ENCODE assay signal across 8 mouse cellular contexts in the genomic region with DNA sequence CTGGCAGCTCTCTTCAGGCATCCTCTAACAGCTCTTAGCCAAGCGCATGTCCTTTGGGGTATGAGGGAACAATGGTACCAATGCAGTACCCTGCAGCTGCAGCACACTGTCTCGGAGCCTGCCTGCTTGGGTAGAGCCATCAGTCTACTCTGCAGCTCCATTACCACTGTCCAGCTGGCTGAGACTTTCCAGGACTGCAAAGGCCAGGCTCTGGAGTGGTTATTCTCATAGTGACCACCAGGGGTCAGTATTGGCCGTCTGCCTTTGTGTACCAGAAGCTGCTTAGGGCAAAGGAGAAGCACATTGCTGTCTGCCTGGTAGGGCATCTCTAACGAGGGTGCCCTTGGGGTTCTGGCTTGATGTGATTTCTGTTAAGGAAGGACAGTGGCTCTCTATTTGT. TPM values are rescaled to one million over a fixed set of nuclear protein-coding genes. Genes with fewer than 3 reads are reported as not detected.
DNase-seq lines count a peak whose midpoint lies in the region; ATAC-seq and TF ChIP-seq lines count a peak whose summit lies in the region.

No protein-coding gene starts in this region.

- H3K4me3 ChIP-seq in gastrocnemius, adult 2 months, result no peak overlapping the region
- peak overlapping the region; percentile 21 for H3K4me3 ChIP-seq in megakaryocyte, embryonic 14.5 days (replicated peaks)

- no peaks in the 10 kb centered on the region for H3K36me3 ChIP-seq in megakaryocyte, embryonic 14.5 days (replicated peaks; ENCODE audit: low read length)

- TF ChIP-seq CTCF in gastrocnemius, adult 2 months (IDR thresholded peaks at IDR 0.05), result peak; percentile 99; the same call in 1 of the 2 replicates

- H3K27ac ChIP-seq in gastrocnemius, adult 2 months, result no peak overlapping the region

- no peaks in the 10 kb centered on the region for H3K9me3 ChIP-seq in megakaryocyte, embryonic 14.5 days

- peaks cover 70% of the 10 kb centered on the region for H3K4me1 ChIP-seq in megakaryocyte, embryonic 14.5 days

- peak; percentile 57 for ATAC-seq in activated CD4-positive, CD25-positive, alpha-beta regulatory T cell, adult 4 months
- peak; percentile 61 for ATAC-seq in inflammation-experienced regulatory T-cells, adult 6 months

- intact Hi-C loops in gastrocnemius, adult 2 months (cut with DNase I), result loop anchor here (1.0 to 5.0 kb wide), 2 partner anchors 51 to 252 kb away; a partner anchor contains a TSS

- H3K27me3 ChIP-seq in megakaryocyte, embryonic 14.5 days (replicated peaks), result peaks cover 12% of the 10 kb centered on the region

- peak; percentile 83 to 87 for DNase-seq in cerebellum, postnatal 25 days
- DNase-seq in gastrocnemius, adult 2 months, result peak; percentile 71
- DNase-seq in left cerebral cortex, adult 8-10 months (ENCODE audit: low spot score in 2 of 2), result peak; percentile 60 to 69
- DNase-seq in right cerebral cortex, adult 2 months (ENCODE audit: low spot score in 2 of 2), result peak; percentile 82 to 88
- DNase-seq in urinary bladder, postnatal 4 days (ENCODE audit: low spot score in 2 of 2), result peak; percentile 66 to 68

RNA-seq across cellular contexts. Expression of a gene that starts 24.5 kb away (rescaled TPM):
- 1 to 10 TPM; 1.8 to 2.8 TPM for polyA plus RNA-seq in activated CD4-positive, CD25-positive, alpha-beta regulatory T cell, adult 4 months (2017; shearing (Covaris generic))
- total RNA-seq in gastrocnemius, adult 2 months (2021), result 10 to 100 TPM; 20.7 to 27.4 TPM
- 1 to 10 TPM in 2 of 3 experiments, under 1 TPM in 1; 0.52 to 5.5 (median 4.5) TPM for polyA plus RNA-seq in inflammation-experienced regulatory T-cells, adult 6 months (2017; shearing (Covaris generic))
- total RNA-seq in left cerebral cortex, adult 8-10 months (2022), result 10 to 100 TPM; 72.9 to 94.8 (median 80.5) TPM
- polyA plus RNA-seq in megakaryocyte, embryonic 14.5 days (2012; ENCODE audit: insufficient read depth, low replicate concordance), result 388 and 1,147 TPM in 2 replicates

RNA-seq across cellular contexts. Expression of a gene that starts 26.6 kb away (rescaled TPM):
- 1 to 10 TPM; 1.3 to 1.4 TPM for polyA plus RNA-seq in activated CD4-positive, CD25-positive, alpha-beta regulatory T cell, adult 4 months (2017; shearing (Covaris generic))
- total RNA-seq in gastrocnemius, adult 2 months (2021), result under 1 TPM in 1 of 2 experiments, not detected in 1; 0.28 TPM
- polyA plus RNA-seq in inflammation-experienced regulatory T-cells, adult 6 months (2017; shearing (Covaris generic)), result 1 to 10 TPM; 1.8 to 4.3 (median 4.1) TPM
- total RNA-seq in left cerebral cortex, adult 8-10 months (2022), result under 1 TPM in 3 of 4 experiments, not detected in 1; 0.17 to 0.95 (median 0.46) TPM
- 1.2 and 1.8 TPM in 2 replicates for polyA plus RNA-seq in megakaryocyte, embryonic 14.5 days (2012; ENCODE audit: insufficient read depth, low replicate concordance)

RNA-seq across cellular contexts. Expression of a gene that starts 32.1 kb away (rescaled TPM):
- polyA plus RNA-seq in activated CD4-positive, CD25-positive, alpha-beta regulatory T cell, adult 4 months (2017; shearing (Covaris generic)), result under 1 TPM; 0.20 to 0.57 TPM
- 1 to 10 TPM; 3.0 to 3.8 TPM for total RNA-seq in gastrocnemius, adult 2 months (2021)
- polyA plus RNA-seq in inflammation-experienced regulatory T-cells, adult 6 months (2017; shearing (Covaris generic)), result 1 to 10 TPM in 1 of 3 experiments, under 1 TPM in 2; 0.24 to 1.0 (median 0.25) TPM
- total RNA-seq in left cerebral cortex, adult 8-10 months (2022), result 1 to 10 TPM; 1.2 to 2.2 (median 1.8) TPM
- 0.73 and 1.4 TPM in 2 replicates for polyA plus RNA-seq in megakaryocyte, embryonic 14.5 days (2012; ENCODE audit: insufficient read depth, low replicate concordance)

Comparison
In these comparisons a context has a peak if more than half of its experiments do, and no peak if none do; other contexts are left out.
1. RNA of a gene that starts 24.5 kb away (polyA plus RNA-seq): 388 to 1,147 TPM in megakaryocyte, embryonic 14.5 days; 0.52 to 5.5 TPM in inflammation-experienced regulatory T-cells, adult 6 months and 1.8 to 2.8 TPM in activated CD4-positive, CD25-positive, alpha-beta regulatory T cell, adult 4 months; every median in the first group is over 10 times any median in the second.
2. Peak in every context shown above with its lines, with median percentiles within 50 percentile points of each other: DNase-seq.